Mouse (Mus musculus) G1E-ER4 (cell line): ENCODE data around the gene Arntl. TPM values are rescaled to one million over a fixed set of nuclear protein-coding genes. Genes with fewer than 3 reads are reported as not detected.

Experiments
- GATA1 ChIP-seq: IDR thresholded peaks from one replicate; pipeline ENCODE4 v1.8.0; 2012; ENCODE audit warnings: low read length, inconsistent platforms
- polyA plus RNA-seq: library from polyadenylated mRNA; stranded (reverse); fragments of >175 nt; gene quantifications from 2 replicates; pipeline ENCODE4 v1.2.3, GENCODE M21; 2012

Arntl gene
- polyA plus RNA-seq, 1 experiment = 3.4 TPM

DNA sequence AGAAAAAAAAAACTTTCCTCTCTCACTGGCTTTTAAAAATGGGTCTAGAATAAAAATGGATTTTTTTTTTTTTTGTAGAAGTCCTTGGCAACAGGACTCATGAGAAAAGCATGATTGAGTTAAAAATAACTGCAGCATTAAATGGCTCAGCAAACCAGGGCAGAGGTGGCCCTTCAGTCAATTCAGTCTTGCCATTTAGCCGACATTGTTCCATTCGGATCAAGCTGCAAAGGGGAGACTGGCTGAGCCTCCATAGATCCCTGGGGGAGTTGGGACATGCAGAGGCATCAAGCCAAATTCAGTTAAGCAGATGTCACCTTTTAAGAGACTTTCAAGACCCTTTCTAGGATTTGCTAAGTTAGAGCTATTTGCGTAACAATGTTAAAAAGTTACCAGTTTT is 102.9 kb downstream of the Arntl start:
- TF ChIP-seq GATA1 = no peak

GRCm38 (mm10) chr7:113311784-113312183 is 104.5 kb downstream of the Arntl start:
- TF ChIP-seq GATA1 = no peak

- TF ChIP-seq GATA1 = no peak
Measured at GRCm38 (mm10) chr7:113320128-113320527, 112.9 kb downstream of the Arntl start.

GRCm38 (mm10) chr7:113334036-113334435 is 126.8 kb downstream of the Arntl start:
- no peak for TF ChIP-seq GATA1

DNA sequence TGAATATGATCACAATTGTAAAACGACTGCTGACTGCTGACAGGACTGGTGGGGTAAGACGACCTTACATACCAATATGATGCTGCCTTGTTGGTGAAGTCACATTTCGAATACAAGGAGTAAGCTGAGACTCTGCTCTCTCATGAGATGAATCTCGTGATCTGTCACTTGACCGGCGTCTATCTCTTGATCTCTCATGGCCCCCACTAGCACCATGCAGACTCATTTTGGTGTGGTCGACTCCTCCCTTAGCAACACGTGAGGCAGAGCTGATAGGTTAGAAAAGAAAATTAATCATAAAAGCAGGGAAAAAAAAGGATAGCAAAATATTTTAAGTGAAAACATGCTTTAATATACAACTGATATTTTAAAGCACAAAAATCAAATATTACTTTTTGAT is 128.0 kb downstream of the Arntl start:
- TF ChIP-seq GATA1 = no peak

DNA sequence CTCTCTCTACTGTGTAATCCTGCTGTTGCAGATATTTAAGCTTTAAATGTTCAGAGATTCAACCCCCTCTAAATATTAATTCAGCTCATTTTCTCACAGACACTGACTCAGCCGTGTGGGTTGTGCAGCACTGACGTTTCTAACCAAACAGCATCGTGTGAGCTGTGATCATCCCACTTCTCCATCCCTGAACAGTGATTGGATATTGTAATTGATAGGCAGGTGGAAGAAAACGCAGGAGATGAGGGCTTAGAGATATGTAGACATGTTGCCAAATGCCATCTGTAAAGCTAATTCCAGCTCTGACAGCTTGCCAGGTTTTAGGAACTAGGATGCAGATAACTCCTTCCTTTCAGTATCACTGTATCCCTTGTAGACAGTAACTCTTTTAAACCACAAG is 140.0 kb downstream of the Arntl start:
- TF ChIP-seq GATA1 = no peak

DNA sequence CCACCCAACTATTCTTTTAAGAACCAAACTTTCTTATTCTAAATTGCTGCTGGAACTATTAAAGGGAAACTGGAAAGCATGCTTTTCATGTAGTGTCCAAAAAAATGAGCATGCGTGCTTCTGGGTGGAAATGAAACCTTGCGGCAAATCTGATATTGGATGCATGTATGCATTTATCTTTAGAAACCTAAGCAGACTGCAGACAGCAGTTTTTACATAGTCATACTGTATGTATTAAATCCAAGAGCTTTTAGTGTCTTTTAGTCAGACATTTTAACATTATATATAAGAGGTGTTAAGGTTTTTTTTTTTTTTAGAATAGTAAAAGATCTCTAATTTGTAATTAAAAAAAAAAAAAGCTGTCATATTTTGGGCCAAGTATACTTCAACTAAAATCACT is 140.4 kb downstream of the Arntl start:
- TF ChIP-seq GATA1 = no peak

GRCm38 (mm10) chr7:113349089-113349488 is 141.8 kb downstream of the Arntl start:
- TF ChIP-seq GATA1 = no peak

Other genes with a start within 250 kb of the Arntl start
- 6.0 and 6.5 TPM in 2 replicates for gene Btbd10, start 161.9 kb downstream of the Arntl start, polyA plus RNA-seq
- gene Pth, start 181.1 kb downstream of the Arntl start, polyA plus RNA-seq = not detected in 2 replicates